Mouse (Mus musculus): Measurements from ENCODE around the gene Fam186a.

GRCm38 (mm10) chr15:99940970-99941630 lies 25.8 kb downstream of the Fam186a start:
- no peak for TF ChIP-seq CTCF (IDR thresholded peaks at IDR 0.05; ENCODE audit: borderline replicate concordance, extremely low read depth, insufficient read depth, insufficient read length)
- TF ChIP-seq POLR2A (IDR thresholded peaks at IDR 0.05; ENCODE audit: borderline replicate concordance, extremely low read depth, insufficient read depth, insufficient read length, poor library complexity, severe bottlenecking) = no peak

Measured in brain, embryonic 14.5 days (tissue).